Mouse (Mus musculus): ENCODE measurements around the gene Sipa1l1. TPM values are rescaled to one million over a fixed set of nuclear protein-coding genes. Genes with fewer than 3 reads are reported as not detected.

Sipa1l1 gene
- polyA plus RNA-seq, 1 experiment from 2014 or later: 14.5 TPM

DNA sequence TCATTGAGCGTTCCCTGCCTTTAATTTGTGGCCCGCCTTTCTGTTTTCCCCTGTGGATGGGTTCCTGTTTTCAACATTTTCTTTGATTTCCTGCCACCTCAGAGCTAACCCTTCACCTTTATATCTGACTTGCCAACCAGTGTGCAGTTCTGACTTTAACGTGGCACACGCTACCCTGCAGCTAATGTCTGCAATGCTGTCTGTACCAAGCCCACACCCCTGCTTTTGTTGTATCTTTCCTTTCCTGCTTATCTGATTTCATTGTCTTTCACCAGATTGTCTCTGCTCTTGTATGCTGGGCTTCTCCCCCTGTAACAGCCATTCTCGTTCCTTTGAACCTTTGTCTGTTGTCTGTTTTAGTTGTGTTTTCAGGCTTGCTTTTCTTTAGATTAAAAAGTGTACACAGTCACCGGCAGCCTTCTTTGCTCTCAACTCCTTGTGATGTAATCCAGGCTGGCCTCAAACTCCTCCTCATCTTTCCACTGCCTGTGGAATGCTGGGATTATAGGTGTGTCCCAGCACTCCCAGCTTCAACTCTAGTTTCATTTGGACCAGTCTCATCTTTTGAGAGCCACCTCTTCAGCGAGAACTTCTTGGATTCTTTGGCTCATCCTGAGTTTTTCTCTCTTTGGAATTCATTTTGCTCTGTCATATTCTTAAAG is 18.2 kb downstream of the Sipa1l1 start:
- Histone ChIP-seq H3K9ac (replicated peaks; ENCODE audit: low read length) (no peak overlapping the region), H3K36me3 (ENCODE audit: control insufficient read depth, insufficient read depth, low read length) (no peaks in the 10 kb centered on the region), H3K27me3 (ENCODE audit: control insufficient read depth, insufficient read depth, low read length) (no peaks in the 10 kb centered on the region), H3K9me3 (ENCODE audit: control insufficient read depth, low read length) (no peaks in the 10 kb centered on the region), H3K4me2 (ENCODE audit: low read length) (no peak overlapping the region), H3K4me1 (ENCODE audit: control insufficient read depth, insufficient read depth, low read length) (no peaks in the 10 kb centered on the region), H3K27ac (replicated peaks; ENCODE audit: low read depth, low read length) (no peak overlapping the region), H3K4me3 (replicated peaks; ENCODE audit: low read depth, low read length) (no peak overlapping the region)
- no peak for ATAC-seq (ENCODE audit: low FRiP score, low TSS enrichment)
- no peak for DNase-seq
- WGBS: 70% methylated on average over 7 of the region's 7 CpGs

GRCm38 (mm10) chr12:82188321-82189075 is 19.4 kb downstream of the Sipa1l1 start:
- Histone ChIP-seq H3K27me3 (ENCODE audit: control insufficient read depth, insufficient read depth, low read length) (no peaks in the 10 kb centered on the region), H3K9ac (replicated peaks; ENCODE audit: low read length) (no peak overlapping the region), H3K27ac (replicated peaks; ENCODE audit: low read depth, low read length) (no peak overlapping the region), H3K9me3 (ENCODE audit: control insufficient read depth, low read length) (no peaks in the 10 kb centered on the region), H3K4me2 (ENCODE audit: low read length) (no peak overlapping the region), H3K4me3 (replicated peaks; ENCODE audit: low read depth, low read length) (no peak overlapping the region), H3K4me1 (ENCODE audit: control insufficient read depth, insufficient read depth, low read length) (no peaks in the 10 kb centered on the region), H3K36me3 (ENCODE audit: control insufficient read depth, insufficient read depth, low read length) (no peaks in the 10 kb centered on the region)
- ATAC-seq (ENCODE audit: low FRiP score, low TSS enrichment) (no peak), DNase-seq (no peak)
- WGBS: 54% methylated on average over 9 of the region's 9 CpGs

GRCm38 (mm10) chr12:82189076-82189675 is 20.1 kb downstream of the Sipa1l1 start:
- Histone ChIP-seq H3K9me3 (ENCODE audit: control insufficient read depth, low read length) (no peaks in the 10 kb centered on the region), H3K27ac (replicated peaks; ENCODE audit: low read depth, low read length) (no peak overlapping the region), H3K27me3 (ENCODE audit: control insufficient read depth, insufficient read depth, low read length) (no peaks in the 10 kb centered on the region), H3K9ac (replicated peaks; ENCODE audit: low read length) (no peak overlapping the region), H3K4me2 (ENCODE audit: low read length) (no peak overlapping the region), H3K4me3 (replicated peaks; ENCODE audit: low read depth, low read length) (no peak overlapping the region), H3K4me1 (ENCODE audit: control insufficient read depth, insufficient read depth, low read length) (no peaks in the 10 kb centered on the region), H3K36me3 (ENCODE audit: control insufficient read depth, insufficient read depth, low read length) (no peaks in the 10 kb centered on the region)
- no peak for DNase-seq
- 56% methylated on average over 6 of the region's 6 CpGs for WGBS
- ATAC-seq (ENCODE audit: low FRiP score, low TSS enrichment): no peak

- Histone ChIP-seq H3K4me1 (ENCODE audit: control insufficient read depth, insufficient read depth, low read length) (no peaks in the 10 kb centered on the region), H3K36me3 (ENCODE audit: control insufficient read depth, insufficient read depth, low read length) (no peaks in the 10 kb centered on the region), H3K27ac (replicated peaks; ENCODE audit: low read depth, low read length) (no peak overlapping the region), H3K9ac (replicated peaks; ENCODE audit: low read length) (no peak overlapping the region), H3K4me3 (replicated peaks; ENCODE audit: low read depth, low read length) (no peak overlapping the region), H3K9me3 (ENCODE audit: control insufficient read depth, low read length) (no peaks in the 10 kb centered on the region), H3K4me2 (ENCODE audit: low read length) (no peak overlapping the region), H3K27me3 (ENCODE audit: control insufficient read depth, insufficient read depth, low read length) (no peaks in the 10 kb centered on the region)
- DNase-seq (no peak), ATAC-seq (ENCODE audit: low FRiP score, low TSS enrichment) (no peak)
- 88% methylated on average over 16 of the region's 16 CpGs for WGBS
Measured at GRCm38 (mm10) chr12:82189715-82190581, 20.8 kb downstream of the Sipa1l1 start.

GRCm38 (mm10) chr12:82190582-82190965 is 21.5 kb downstream of the Sipa1l1 start:
- Histone ChIP-seq H3K27me3 (ENCODE audit: control insufficient read depth, insufficient read depth, low read length) (no peaks in the 10 kb centered on the region), H3K4me3 (replicated peaks; ENCODE audit: low read depth, low read length) (no peak overlapping the region), H3K9me3 (ENCODE audit: control insufficient read depth, low read length) (no peaks in the 10 kb centered on the region), H3K9ac (replicated peaks; ENCODE audit: low read length) (no peak overlapping the region), H3K4me2 (ENCODE audit: low read length) (no peak overlapping the region), H3K4me1 (ENCODE audit: control insufficient read depth, insufficient read depth, low read length) (no peaks in the 10 kb centered on the region), H3K27ac (replicated peaks; ENCODE audit: low read depth, low read length) (no peak overlapping the region), H3K36me3 (ENCODE audit: control insufficient read depth, insufficient read depth, low read length) (no peaks in the 10 kb centered on the region)
- ATAC-seq (ENCODE audit: low FRiP score, low TSS enrichment) (no peak), DNase-seq (no peak)
- WGBS: 95% methylated on average over 16 of the region's 16 CpGs

GRCm38 (mm10) chr12:82191686-82192085 is 22.6 kb downstream of the Sipa1l1 start:
- ATAC-seq (ENCODE audit: low FRiP score, low TSS enrichment) (no peak), DNase-seq (no peak)
- H3K27me3 ChIP-seq (ENCODE audit: control insufficient read depth, insufficient read depth, low read length): no peaks in the 10 kb centered on the region
- no peak overlapping the region for H3K4me3 ChIP-seq (replicated peaks; ENCODE audit: low read depth, low read length)
- H3K36me3 ChIP-seq (ENCODE audit: control insufficient read depth, insufficient read depth, low read length): no peaks in the 10 kb centered on the region
- H3K9ac ChIP-seq (replicated peaks; ENCODE audit: low read length): no peak overlapping the region
- no peak overlapping the region for H3K4me2 ChIP-seq (ENCODE audit: low read length)
- H3K27ac ChIP-seq (replicated peaks; ENCODE audit: low read depth, low read length): no peak overlapping the region
- WGBS: 87% methylated on average over 5 of the region's 5 CpGs
- H3K9me3 ChIP-seq (ENCODE audit: control insufficient read depth, low read length): no peaks in the 10 kb centered on the region
- H3K4me1 ChIP-seq (ENCODE audit: control insufficient read depth, insufficient read depth, low read length): no peaks in the 10 kb centered on the region

DNA sequence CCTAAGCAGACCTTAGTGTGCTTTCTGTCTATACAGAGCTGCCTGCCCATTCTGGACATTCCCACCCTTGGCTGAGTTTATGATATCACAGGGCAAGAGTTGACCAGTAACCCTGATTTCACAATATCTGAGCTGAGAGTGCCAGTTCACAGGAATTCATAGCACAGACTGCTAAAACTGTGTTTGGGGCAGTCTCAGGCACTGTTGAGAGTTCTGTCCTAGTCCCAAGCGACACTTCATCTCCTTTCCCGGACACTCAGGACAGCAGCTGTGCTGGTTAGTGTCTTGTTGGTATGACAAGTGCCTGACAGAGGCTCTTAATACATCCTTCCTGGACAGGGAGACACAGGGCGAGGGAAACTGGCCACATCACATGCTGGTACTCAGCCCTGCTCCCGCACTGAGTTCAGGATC is 23.5 kb downstream of the Sipa1l1 start:
- 89% methylated on average over 4 of the region's 4 CpGs for WGBS
- ATAC-seq (ENCODE audit: low FRiP score, low TSS enrichment): no peak

GRCm38 (mm10) chr12:82193476-82193875 is 24.4 kb downstream of the Sipa1l1 start:
- WGBS: 64% methylated on average over 2 of the region's 2 CpGs

More for the DNA sequence above, 23.5 kb downstream of the Sipa1l1 start:
- no peak for DNase-seq
- Histone ChIP-seq H3K4me3 (replicated peaks; ENCODE audit: low read depth, low read length) (no peak overlapping the region), H3K36me3 (ENCODE audit: control insufficient read depth, insufficient read depth, low read length) (no peaks in the 10 kb centered on the region), H3K27me3 (ENCODE audit: control insufficient read depth, insufficient read depth, low read length) (no peaks in the 10 kb centered on the region), H3K4me1 (ENCODE audit: control insufficient read depth, insufficient read depth, low read length) (no peaks in the 10 kb centered on the region), H3K27ac (replicated peaks; ENCODE audit: low read depth, low read length) (no peak overlapping the region), H3K9ac (replicated peaks; ENCODE audit: low read length) (no peak overlapping the region), H3K9me3 (ENCODE audit: control insufficient read depth, low read length) (no peaks in the 10 kb centered on the region), H3K4me2 (ENCODE audit: low read length) (no peak overlapping the region)

More at GRCm38 (mm10) chr12:82193476-82193875, 24.4 kb downstream of the Sipa1l1 start:
- DNase-seq (no peak), ATAC-seq (ENCODE audit: low FRiP score, low TSS enrichment) (no peak)
- H3K4me3 ChIP-seq (replicated peaks; ENCODE audit: low read depth, low read length): no peak overlapping the region
- H3K36me3 ChIP-seq (ENCODE audit: control insufficient read depth, insufficient read depth, low read length): no peaks in the 10 kb centered on the region
- no peak overlapping the region for H3K27ac ChIP-seq (replicated peaks; ENCODE audit: low read depth, low read length)
- H3K4me1 ChIP-seq (ENCODE audit: control insufficient read depth, insufficient read depth, low read length): no peaks in the 10 kb centered on the region
- no peak overlapping the region for H3K9ac ChIP-seq (replicated peaks; ENCODE audit: low read length)
- H3K4me2 ChIP-seq (ENCODE audit: low read length): no peak overlapping the region
- H3K27me3 ChIP-seq (ENCODE audit: control insufficient read depth, insufficient read depth, low read length): no peaks in the 10 kb centered on the region
- H3K9me3 ChIP-seq (ENCODE audit: control insufficient read depth, low read length): no peaks in the 10 kb centered on the region
